Mouse (Mus musculus): ENCODE measurements around the gene Rest. TPM values are rescaled to one million over a fixed set of nuclear protein-coding genes. Genes with fewer than 3 reads are reported as not detected.

Gene Rest
- total RNA-seq, 2 experiments from 2014 or later: 3.6 TPM

DNA sequence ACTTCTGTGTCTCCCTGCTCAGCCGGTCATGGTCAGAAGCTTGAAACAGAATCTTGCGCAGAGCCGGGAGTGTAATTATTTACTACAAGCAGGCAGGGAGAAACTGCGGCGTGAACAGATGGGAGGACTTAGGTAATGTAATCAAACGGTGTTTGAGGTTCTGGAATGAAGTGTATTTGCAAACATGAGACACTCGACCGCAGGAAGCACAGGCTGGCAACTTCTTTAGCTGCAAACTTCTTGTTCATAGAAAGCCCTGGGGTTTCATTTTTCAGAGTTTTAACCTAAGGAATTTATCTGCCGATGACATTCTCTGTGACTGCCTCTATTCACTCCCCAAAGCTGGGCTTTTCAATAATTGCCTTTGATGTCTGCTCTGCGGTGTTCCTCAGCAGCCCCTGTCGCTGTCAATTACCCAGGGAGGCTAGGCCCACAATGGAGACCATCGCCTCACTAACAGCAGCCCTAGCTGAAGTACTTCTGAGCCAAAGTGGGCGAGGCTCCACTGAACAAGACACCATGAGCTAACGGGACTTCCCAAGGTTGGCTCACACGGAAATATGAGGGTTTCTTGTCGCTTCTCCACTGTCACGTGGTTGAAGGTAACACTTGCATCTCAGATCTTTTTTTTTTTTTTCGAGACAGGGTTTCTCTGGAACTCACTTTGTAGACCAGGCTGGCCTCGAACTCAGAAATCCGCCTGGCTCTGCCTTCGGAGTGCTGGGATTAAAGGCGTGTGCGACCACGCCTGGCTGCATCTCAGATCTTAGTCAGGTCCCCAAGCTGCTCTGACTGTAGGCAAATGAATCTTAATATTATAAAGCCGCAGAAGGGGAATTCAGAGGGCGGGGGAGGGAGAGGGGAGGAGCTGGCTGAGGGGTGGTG lies 19.3 kb upstream of the Rest start:
- TF ChIP-seq CTCF (IDR thresholded peaks at IDR 0.05): no peak
- no peak overlapping the region for H3K27ac ChIP-seq
- H3K4me3 ChIP-seq: peak overlapping the region; percentile 18; the same call in 1 of the 2 replicates
- intact Hi-C loops (cut with DNase I): no loop called here
- no peak for DNase-seq (ENCODE audit: extremely low spot score in 1 of 2, low spot score in 2 of 2)

DNA sequence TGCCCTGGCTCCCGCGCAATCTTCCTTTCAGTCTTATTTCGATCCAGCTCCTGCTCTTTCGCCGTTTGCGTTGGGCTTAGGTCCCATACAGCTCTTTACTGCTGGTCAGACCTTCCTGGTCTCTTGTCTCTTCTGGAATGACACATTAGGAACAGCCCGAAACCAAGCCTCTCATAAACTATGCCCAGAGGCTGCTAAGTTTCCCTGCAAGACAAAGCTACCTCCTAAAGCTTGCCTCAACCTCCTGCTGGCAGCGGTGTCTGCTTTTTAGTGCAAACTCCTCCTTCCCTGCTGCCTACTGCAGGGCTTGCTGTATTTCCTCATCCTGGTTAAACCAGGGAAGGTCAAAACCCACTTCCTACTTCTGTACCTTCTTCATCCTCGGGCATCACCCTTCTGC lies 15.2 kb upstream of the Rest start:
- intact Hi-C loops (cut with DNase I): no loop called here
- no peak overlapping the region for H3K4me3 ChIP-seq
- TF ChIP-seq CTCF (IDR thresholded peaks at IDR 0.05): no peak
- no peak overlapping the region for H3K27ac ChIP-seq
- DNase-seq (ENCODE audit: extremely low spot score in 1 of 2, low spot score in 2 of 2): no peak

DNA sequence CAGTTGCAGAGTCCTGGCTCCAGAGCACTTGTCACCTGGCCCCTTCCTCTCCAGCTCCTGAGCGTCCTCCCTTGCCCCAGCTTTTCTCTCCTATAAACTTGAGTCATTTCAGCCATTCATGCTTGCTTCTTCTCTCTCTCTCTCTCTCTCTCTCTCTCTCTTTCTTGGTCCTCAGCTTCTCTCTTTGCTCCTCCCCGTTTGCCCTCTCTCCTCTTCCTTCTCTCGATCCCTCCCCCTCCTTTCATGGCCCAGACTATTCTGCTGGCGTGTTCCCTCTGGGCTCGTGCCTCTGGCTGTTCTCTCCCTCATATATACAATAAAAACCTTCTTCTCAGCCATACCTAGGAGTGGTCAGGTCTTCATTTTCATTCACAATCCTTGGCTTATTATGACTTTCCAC lies 13.6 kb upstream of the Rest start:
- Histone ChIP-seq H3K4me3 (no peak overlapping the region), H3K27ac (no peak overlapping the region)
- TF ChIP-seq CTCF (IDR thresholded peaks at IDR 0.05): no peak
- intact Hi-C loops (cut with DNase I): no loop called here
- DNase-seq (ENCODE audit: extremely low spot score in 1 of 2, low spot score in 2 of 2): no peak

DNA sequence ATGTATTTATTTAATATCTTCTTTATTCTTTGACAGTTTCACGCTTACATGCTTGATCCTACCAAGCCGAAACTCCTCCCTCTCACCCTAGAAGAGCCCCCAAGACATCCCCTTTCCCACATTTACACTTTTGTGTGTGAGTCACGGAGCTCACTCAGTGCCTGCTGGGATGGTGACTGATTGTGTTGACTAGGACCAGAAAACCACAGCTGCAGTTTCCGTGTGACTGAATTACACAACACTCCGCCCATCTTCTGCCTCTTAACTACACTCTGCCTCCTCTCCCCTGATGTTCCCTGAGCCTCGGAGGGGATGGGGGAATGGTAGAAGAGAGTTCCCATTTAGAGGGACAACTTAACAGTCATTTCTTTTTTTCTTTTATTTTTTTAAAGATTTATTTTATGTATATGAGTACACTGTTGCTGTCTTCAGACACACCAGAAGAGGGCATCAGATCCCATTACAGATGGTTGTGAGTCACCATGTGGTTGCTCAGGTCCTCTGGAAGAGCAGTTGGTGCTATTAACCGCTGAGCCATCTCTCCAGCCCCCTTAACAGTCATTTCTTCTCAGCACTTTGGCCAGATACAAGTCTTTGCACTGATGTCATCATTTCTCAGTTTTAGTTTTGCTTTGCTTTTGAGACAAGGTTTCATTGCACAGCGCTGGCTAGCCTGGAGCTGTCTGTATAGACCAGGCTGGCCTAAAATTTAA lies 13.0 kb upstream of the Rest start:
- H3K4me3 ChIP-seq: no peak overlapping the region
- intact Hi-C loops (cut with DNase I): no loop called here
- DNase-seq (ENCODE audit: extremely low spot score in 1 of 2, low spot score in 2 of 2): no peak
- no peak overlapping the region for H3K27ac ChIP-seq
- TF ChIP-seq CTCF (IDR thresholded peaks at IDR 0.05): no peak; the same call in 1 of the 2 replicates

DNA sequence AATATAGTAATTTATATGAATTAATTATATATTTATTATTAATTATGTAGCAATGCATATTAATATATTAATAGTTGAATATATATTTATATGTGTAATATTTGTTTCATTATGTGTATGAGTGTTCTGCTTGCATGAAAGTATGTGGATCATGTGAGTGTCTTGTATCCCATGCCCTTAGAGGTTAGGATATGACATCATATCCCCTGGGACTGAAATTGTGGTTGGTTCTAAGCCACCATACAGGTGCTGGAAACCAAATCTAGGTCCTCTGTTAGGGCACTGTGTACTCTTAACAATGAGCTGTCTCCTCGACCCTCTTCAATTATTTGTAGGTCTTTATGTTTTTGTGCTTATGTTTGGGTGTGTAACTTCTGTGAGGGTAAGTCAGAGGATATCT lies 12.1 kb upstream of the Rest start:
- DNase-seq (ENCODE audit: extremely low spot score in 1 of 2, low spot score in 2 of 2): no peak
- H3K4me3 ChIP-seq: no peak overlapping the region
- no peak overlapping the region for H3K27ac ChIP-seq
- no peak for TF ChIP-seq CTCF (IDR thresholded peaks at IDR 0.05)
- intact Hi-C loops (cut with DNase I): no loop called here

DNA sequence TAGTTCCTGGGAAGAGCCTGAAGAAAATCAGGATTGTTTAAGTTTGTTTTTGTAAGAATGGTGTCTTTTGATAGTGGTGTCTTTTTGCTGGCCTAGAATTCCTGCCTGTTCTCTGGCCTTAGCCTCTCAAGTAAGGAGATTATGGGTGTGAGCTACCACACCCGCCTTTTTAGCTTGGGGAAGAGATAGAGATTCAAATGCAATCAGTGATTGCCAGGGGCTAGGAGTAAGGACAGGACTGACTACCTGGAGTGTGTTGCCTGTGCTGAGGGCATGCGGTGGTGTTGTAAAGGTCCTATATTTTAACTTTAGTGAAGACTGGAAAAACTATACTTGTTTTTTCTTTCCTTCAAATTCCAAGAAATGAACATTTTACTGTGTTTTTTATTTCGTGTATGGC lies 10.9 kb upstream of the Rest start:
- intact Hi-C loops (cut with DNase I): no loop called here
- H3K4me3 ChIP-seq: no peak overlapping the region

DNA sequence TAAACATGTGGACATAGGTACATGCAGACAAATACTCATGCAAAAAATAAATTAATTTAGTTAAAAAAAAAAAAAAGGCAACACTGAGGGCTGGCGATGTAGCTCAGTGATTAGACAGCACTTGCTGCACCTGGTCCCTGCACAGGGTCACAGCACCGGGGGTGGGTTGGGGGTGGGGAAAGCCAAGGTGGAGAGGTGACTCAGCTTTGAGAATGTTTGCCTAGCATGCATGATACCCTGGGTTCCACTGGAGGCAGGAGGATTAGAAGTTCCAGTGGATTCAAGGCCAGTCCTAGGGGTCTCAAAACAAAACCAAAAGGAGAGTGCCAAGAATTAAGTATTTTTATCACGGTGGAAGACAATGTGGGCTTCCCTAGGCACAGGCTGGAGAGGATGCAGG lies 7.7 kb upstream of the Rest start:
- TF ChIP-seq CTCF (IDR thresholded peaks at IDR 0.05): no peak
- H3K27ac ChIP-seq: no peak overlapping the region
- no peak for DNase-seq (ENCODE audit: extremely low spot score in 1 of 2, low spot score in 2 of 2)
- H3K4me3 ChIP-seq: no peak overlapping the region
- intact Hi-C loops (cut with DNase I): no loop called here

More for the DNA sequence above, 10.9 kb upstream of the Rest start:
- no peak for DNase-seq (ENCODE audit: extremely low spot score in 1 of 2, low spot score in 2 of 2)
- no peak for TF ChIP-seq CTCF (IDR thresholded peaks at IDR 0.05)
- no peak overlapping the region for H3K27ac ChIP-seq

DNA sequence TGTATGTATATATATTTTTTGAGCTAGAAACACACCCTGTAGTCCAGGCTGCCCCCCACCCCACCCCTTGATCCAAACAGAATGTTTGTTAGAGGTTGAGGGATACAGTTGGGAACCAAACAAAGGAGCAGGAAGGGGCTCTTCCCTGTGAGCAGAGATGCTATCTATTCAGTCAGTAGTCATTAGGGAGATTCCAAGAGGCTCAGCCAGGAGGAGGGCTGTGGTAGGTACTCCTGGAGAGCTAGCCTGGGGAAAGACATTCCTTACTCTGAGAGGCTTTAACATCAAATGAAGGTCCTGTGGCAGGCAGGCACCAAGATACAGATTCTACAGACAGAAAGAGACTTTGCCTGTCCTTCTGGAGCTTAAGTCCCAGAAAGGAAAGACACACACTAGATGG lies 6.0 kb upstream of the Rest start:
- no peak overlapping the region for H3K4me3 ChIP-seq
- TF ChIP-seq CTCF (IDR thresholded peaks at IDR 0.05): no peak
- no peak for DNase-seq (ENCODE audit: extremely low spot score in 1 of 2, low spot score in 2 of 2)
- intact Hi-C loops (cut with DNase I): no loop called here
- H3K27ac ChIP-seq: no peak overlapping the region

DNA sequence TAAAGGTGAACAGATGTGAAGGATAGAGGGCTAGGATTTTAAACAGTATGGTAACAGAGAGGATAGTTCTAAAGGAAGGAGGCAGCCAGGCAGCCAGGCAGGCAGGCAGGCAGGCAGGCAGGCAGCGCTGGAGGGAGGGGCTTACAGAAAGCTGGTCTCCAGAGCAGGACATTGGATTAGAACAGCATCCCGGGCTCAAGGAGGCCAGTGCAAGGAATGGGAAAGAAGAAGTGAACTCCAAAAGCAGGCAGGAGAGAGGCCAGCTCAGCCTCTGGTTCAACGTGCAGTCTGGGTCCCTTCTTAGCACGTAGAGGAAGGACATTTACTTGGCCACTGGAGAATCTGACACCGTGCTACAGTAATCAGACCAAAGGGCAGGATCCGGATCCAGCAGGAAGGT lies 5.2 kb upstream of the Rest start:
- no peak for TF ChIP-seq CTCF (IDR thresholded peaks at IDR 0.05)
- H3K4me3 ChIP-seq: no peak overlapping the region
- no peak overlapping the region for H3K27ac ChIP-seq
- intact Hi-C loops (cut with DNase I): no loop called here
- DNase-seq (ENCODE audit: extremely low spot score in 1 of 2, low spot score in 2 of 2): no peak

DNA sequence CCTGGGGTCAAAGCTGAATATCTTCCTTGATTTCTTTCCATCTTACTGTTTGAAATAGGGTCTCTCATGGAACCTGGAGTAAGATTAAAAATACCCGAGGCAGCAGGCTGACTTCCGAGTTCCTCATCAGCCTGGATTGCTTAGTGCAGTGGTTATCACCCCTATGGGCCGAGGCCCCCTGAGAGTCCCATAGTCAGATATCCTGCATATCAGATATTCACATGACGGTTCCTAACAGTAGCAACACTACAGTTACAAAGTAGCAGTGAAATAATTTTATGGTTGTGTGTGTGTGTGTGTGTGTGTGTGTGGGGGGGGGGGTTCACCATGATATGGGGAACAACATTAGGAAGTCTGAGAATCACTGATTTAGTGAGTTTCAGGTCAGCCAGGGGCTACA lies 4.2 kb upstream of the Rest start:
- TF ChIP-seq CTCF (IDR thresholded peaks at IDR 0.05): no peak
- intact Hi-C loops (cut with DNase I): no loop called here
- no peak overlapping the region for H3K4me3 ChIP-seq
- H3K27ac ChIP-seq: no peak overlapping the region
- DNase-seq (ENCODE audit: extremely low spot score in 1 of 2, low spot score in 2 of 2): no peak

DNA sequence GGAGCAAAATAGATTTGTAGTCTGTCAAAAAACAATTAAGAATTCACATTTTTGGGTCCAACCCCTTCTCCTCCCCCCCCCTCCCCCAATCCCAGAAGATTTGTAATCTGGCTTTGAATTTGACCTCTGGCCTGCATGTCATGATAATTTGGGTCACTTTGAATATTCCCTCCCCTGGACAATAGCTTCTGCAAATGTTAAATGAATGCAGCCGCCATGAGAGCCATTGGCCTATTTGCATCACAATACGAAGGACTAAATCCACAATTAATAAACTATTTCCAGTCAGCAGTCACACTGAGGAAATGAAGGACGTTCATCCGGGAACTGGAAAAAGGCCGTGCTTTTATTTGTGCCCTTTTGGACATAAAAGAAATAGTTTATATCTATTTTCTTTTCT lies 3.2 kb upstream of the Rest start:
- H3K27ac ChIP-seq: no peak overlapping the region
- no peak overlapping the region for H3K4me3 ChIP-seq
- intact Hi-C loops (cut with DNase I): no loop called here
- TF ChIP-seq CTCF (IDR thresholded peaks at IDR 0.05): no peak
- no peak for DNase-seq (ENCODE audit: extremely low spot score in 1 of 2, low spot score in 2 of 2)

DNA sequence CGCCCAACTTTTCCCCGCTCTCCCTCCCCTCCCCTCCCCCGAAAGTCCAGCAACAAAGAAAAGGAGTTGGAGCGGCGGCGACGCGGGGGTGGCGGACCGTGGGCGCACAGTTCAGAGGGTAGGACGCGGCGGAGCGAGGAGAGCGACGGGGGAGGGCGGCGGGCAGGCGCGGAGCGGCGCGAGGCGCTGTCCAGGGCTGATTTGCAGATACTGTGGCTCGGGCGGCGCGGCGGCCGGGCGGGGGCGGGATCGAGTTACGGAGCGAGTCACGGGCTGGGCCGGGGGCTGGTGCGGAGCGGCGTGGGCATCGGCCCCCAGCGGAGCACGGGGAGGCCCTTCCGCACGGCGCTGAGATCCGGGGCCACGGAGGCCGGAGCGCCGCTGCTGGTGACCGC lies 377 bp downstream of the Rest start:
- intact Hi-C loops (cut with DNase I): loop anchor here (2.0 kb wide), 1 partner anchor 45 kb away; the partner anchor contains the start of genes Noa1 and Polr2b
- TF ChIP-seq CTCF (IDR thresholded peaks at IDR 0.05): no peak
- DNase-seq (ENCODE audit: extremely low spot score in 1 of 2, low spot score in 2 of 2): peak; percentile 59 to 63
- H3K4me3 ChIP-seq: peak overlapping the region; percentile 70
- H3K27ac ChIP-seq: peak overlapping the region; percentile 28; the same call in 1 of the 2 replicates

All from left cerebral cortex, adult 2 months (tissue).